Mouse (Mus musculus) heart, adult 2 months (tissue): ENCODE measurements around the gene Sgsm1. TPM values are rescaled to one million over a fixed set of nuclear protein-coding genes. Genes with fewer than 3 reads are reported as not detected.

Experiments used
- DNase-seq, 2 experiments: peaks; one replicate each; pipeline ENCODE4 v3.0.0; 2021
- H3K27ac ChIP-seq: fragments of 200-600 bp; 2 replicates; pipeline ENCODE4 v1.8.1; 2022
- H3K27me3 ChIP-seq: fragments of 200-500 bp; 2 replicates; pipeline ENCODE4 v1.6.1; 2012; ENCODE audit warnings: mild to moderate bottlenecking, low read length, inconsistent platforms, mixed read lengths; ENCODE audit not compliant: control insufficient read depth, insufficient read depth
- H3K36me3 ChIP-seq: fragments of 200-500 bp; 2 replicates; pipeline ENCODE4 v1.6.1; 2012; ENCODE audit warnings: low read length, inconsistent platforms; ENCODE audit not compliant: control insufficient read depth, insufficient read depth
- H3K4me1 ChIP-seq: fragments of 200-500 bp; 2 replicates; pipeline ENCODE4 v1.6.1; 2011; ENCODE audit warnings: low read length; ENCODE audit not compliant: control insufficient read depth, insufficient read depth
- H3K4me3 ChIP-seq: fragments of 200-600 bp; 2 replicates; pipeline ENCODE4 v1.8.1; 2022
- H3K79me2 ChIP-seq: fragments of 200-500 bp; replicated peaks from 2 replicates; pipeline ENCODE4 v1.6.1; 2012; ENCODE audit warnings: mild to moderate bottlenecking, inconsistent platforms, low read length, moderate library complexity, mixed read lengths; ENCODE audit not compliant: control insufficient read depth, insufficient read depth
- H3K9ac ChIP-seq: fragments of 200-500 bp; 2 replicates; pipeline ENCODE4 v1.6.1; 2012; ENCODE audit warnings: low read depth, mild to moderate bottlenecking, control low read depth, inconsistent platforms, low read length, mixed read lengths
- CTCF ChIP-seq: fragments of 200-600 bp; IDR thresholded peaks from 2 replicates; pipeline ENCODE4 v1.8.1; 2022; ENCODE audit warnings: antibody characterized with exemption, mild to moderate bottlenecking, moderate library complexity
- EP300 ChIP-seq: fragments of 200-500 bp; IDR thresholded peaks from 2 replicates; pipeline ENCODE4 v1.6.1; 2011; ENCODE audit warnings: low read depth, low read length, control low read depth; ENCODE audit not compliant: insufficient read depth
- POLR2A ChIP-seq: fragments of 200-500 bp; IDR thresholded peaks from 2 replicates; pipeline ENCODE4 v1.6.1; 2011; ENCODE audit warnings: mild to moderate bottlenecking, low read depth, low read length, control low read depth; ENCODE audit not compliant: insufficient read depth
- WGBS: fragments of 180-500 bp; shearing (Covaris S2); methylation state at CpG from one replicate; pipeline ENCODE4 v1.1.7; 2018; 5-methylcytosine and 5-hydroxymethylcytosine counted together
- intact Hi-C: fragments of 180-260 bp; cut with DNase I; formaldehyde crosslinking; loops from one replicate; pipeline ENCODE4 v1.15.1; 2025
- polyA plus RNA-seq: library from polyadenylated mRNA; depleted of rRNA; stranded (reverse); fragments of >200 nt; gene quantifications from 2 replicates; pipeline ENCODE4 v1.2.3, GENCODE M21; 2012
- total RNA-seq, 2 experiments: library from RNA; stranded (reverse); gene quantifications; 2 replicates each; pipeline ENCODE4 v1.2.3; 2021

The Sgsm1 gene
- total and polyA plus RNA-seq, 3 experiments, result 0.43 to 1.2 (median 0.52) TPM

- H3K4me3 ChIP-seq, result peak overlapping the region; percentile 81; the same call in 1 of the 2 replicates
- no peak for TF ChIP-seq CTCF
Observed at GRCm38 (mm10) chr5:113219876-113220275, 90.7 kb downstream of the Sgsm1 start.

DNA sequence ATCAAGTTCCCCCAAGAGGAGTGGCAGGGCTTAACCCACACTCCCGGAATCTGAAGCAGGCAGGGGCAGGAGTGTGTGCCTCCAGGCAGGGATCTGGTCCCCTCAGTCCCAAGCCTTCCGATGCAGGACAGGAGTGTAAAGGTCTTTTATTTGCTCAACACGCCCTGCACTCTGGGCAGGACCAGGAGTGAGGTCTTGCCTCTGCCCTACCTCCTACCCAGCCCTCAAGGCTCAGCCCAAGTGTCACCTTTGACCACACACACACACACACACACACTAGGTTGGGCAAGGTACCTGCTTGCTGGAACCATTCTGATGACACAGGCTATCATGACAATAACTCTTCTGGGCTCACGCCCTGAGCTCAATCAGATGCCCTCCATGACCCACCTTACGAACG lies 91.1 kb downstream of the Sgsm1 start:
- Histone ChIP-seq H3K36me3 (no peaks in the 10 kb centered on the region), H3K79me2 (no peaks in the 10 kb centered on the region), H3K4me3 (no peak overlapping the region), H3K4me1 (peaks cover 24% of the 10 kb centered on the region), H3K27ac (peak overlapping the region; percentile 82), H3K9ac (peak overlapping the region; percentile 40), H3K27me3 (no peaks in the 10 kb centered on the region)
- DNase-seq, result peak in 1 of 2 experiments; percentile 31
- TF ChIP-seq CTCF, result no peak
- no peak for TF ChIP-seq EP300
- no peak for TF ChIP-seq POLR2A
- intact Hi-C loops, result loop anchor here (1.0 kb wide), 1 partner anchor 10 kb away; no protein-coding TSS in a partner anchor
- WGBS, result 71% methylated on average over 6 of the region's 6 CpGs

More at GRCm38 (mm10) chr5:113219876-113220275, 90.7 kb downstream of the Sgsm1 start:
- no peaks in the 10 kb centered on the region for H3K27me3 ChIP-seq
- H3K27ac ChIP-seq, result peak overlapping the region; percentile 82
- DNase-seq, result no peak
- H3K79me2 ChIP-seq, result no peaks in the 10 kb centered on the region
- peaks cover 27% of the 10 kb centered on the region for H3K4me1 ChIP-seq
- H3K36me3 ChIP-seq, result no peaks in the 10 kb centered on the region
- 54% methylated on average over 7 of the region's 7 CpGs for WGBS
- H3K9ac ChIP-seq, result no peak overlapping the region; the same call in 1 of the 2 replicates
- intact Hi-C loops, result loop anchor here (1.0 to 10.0 kb wide), 2 partner anchors 11 to 345 kb away; no protein-coding TSS in a partner anchor

- H3K27ac ChIP-seq, result peak overlapping the region; percentile 82
- 46% methylated on average over 17 of the region's 17 CpGs for WGBS
- DNase-seq, result peak in 1 of 2 experiments; percentile 46
- peak overlapping the region; percentile 12; the same call in 1 of the 2 replicates for H3K4me3 ChIP-seq
- H3K4me1 ChIP-seq, result peaks cover 25% of the 10 kb centered on the region
- H3K9ac ChIP-seq, result peak overlapping the region; percentile 27
- no peaks in the 10 kb centered on the region for H3K36me3 ChIP-seq
- no peaks in the 10 kb centered on the region for H3K79me2 ChIP-seq
- TF ChIP-seq POLR2A (no peak), EP300 (no peak), CTCF (no peak)
- intact Hi-C loops, result loop anchor here (1.0 kb wide), 1 partner anchor 9 kb away; no protein-coding TSS in a partner anchor
- no peaks in the 10 kb centered on the region for H3K27me3 ChIP-seq
Observed at GRCm38 (mm10) chr5:113218617-113219235, 91.9 kb downstream of the Sgsm1 start.

DNA sequence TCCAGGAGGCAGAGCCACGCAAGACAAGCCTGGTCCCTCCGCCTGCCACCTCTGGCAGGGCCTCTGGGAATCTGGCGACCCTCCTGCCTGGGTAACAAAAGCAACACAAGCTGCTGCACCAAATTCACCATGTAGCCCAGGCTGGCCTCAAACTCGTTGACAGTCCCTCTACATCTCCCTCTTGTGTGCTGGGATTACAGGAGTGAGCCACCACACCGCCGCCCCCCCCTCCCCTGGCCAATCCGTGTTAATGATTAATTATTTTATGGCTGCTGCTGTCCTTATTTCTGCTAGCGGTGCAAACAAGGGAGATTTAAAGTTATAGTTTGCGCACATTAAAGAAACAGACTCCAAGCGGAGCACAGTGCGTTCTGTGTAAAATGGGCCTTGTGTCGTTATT lies 93.5 kb downstream of the Sgsm1 start:
- TF ChIP-seq EP300, result no peak
- TF ChIP-seq CTCF, result no peak
- no peak for TF ChIP-seq POLR2A
- intact Hi-C loops, result no loop called here
- DNase-seq, result no peak
- Histone ChIP-seq H3K79me2 (no peaks in the 10 kb centered on the region), H3K36me3 (no peaks in the 10 kb centered on the region), H3K27ac (peak overlapping the region; percentile 70), H3K4me1 (peaks cover 33% of the 10 kb centered on the region), H3K9ac (no peak overlapping the region), H3K4me3 (no peak overlapping the region), H3K27me3 (no peaks in the 10 kb centered on the region)
- 85% methylated on average over 12 of the region's 12 CpGs for WGBS

DNA sequence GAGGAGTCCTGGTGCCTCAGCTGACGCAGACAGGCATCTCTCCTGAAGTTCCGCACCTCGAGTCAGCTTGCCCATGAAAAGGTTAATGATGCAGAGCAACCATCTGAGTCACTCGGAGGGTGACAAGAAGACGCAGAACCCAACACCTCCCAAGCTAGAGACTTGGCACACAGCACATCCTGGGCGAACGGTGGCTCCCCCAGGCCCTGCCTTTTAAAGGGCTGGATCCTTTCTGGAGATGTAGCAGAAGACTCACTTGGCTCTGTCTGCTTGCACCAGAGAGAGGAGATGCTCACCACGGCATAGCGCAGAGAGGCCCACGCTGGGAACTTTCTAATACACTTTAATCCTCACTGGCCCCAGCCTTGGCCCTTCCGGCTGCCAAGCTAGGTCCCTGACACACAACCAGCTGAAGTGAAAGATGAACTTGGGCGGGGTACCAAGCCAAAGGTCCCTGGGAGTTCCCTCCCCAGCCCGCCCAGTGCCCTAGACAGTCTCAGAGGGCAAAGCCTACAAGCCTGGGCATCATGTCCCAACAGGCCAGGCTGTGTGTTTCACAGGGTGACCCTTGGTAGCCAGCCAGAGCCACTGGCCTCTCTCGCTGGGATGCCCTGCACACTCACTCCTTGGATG lies 94.1 kb downstream of the Sgsm1 start:
- peak in 1 of 2 experiments; percentile 43 for DNase-seq
- Histone ChIP-seq H3K4me3 (no peak overlapping the region), H3K4me1 (peaks cover 35% of the 10 kb centered on the region), H3K27ac (peak overlapping the region; percentile 70), H3K27me3 (no peaks in the 10 kb centered on the region), H3K9ac (no peak overlapping the region), H3K79me2 (no peaks in the 10 kb centered on the region), H3K36me3 (no peaks in the 10 kb centered on the region)
- TF ChIP-seq EP300 (no peak), POLR2A (no peak), CTCF (no peak)
- 44% methylated on average over 14 of the region's 14 CpGs for WGBS
- intact Hi-C loops, result no loop called here

DNA sequence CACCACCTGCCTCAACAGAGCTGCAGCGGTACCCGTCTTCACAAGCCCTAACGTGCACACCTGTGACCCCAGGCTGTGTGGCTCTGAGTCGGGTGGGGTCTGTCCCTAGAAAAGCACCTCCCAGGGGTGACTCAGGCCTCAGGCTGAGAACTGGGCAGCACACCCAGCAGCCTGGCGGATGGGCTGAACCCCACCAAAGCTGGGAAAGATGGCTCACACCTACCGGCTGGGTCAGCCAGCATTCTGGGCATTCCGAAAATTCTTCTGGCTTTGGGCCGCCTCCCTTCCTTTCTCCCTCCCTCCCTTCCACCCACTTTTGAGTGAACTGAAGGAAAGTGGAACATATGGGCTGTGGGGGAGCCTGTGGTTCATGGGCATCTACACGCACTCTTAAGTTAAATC lies 95.0 kb downstream of the Sgsm1 start:
- TF ChIP-seq POLR2A, result no peak
- 0 out of 2 replicates have a peak, but pooled peaks have one; percentile 7 for TF ChIP-seq EP300
- no peak for TF ChIP-seq CTCF
- no peak for DNase-seq
- WGBS, result 52% methylated on average over 9 of the region's 9 CpGs

More for the DNA sequence above, 95.0 kb downstream of the Sgsm1 start:
- Histone ChIP-seq H3K79me2 (no peaks in the 10 kb centered on the region), H3K9ac (no peak overlapping the region), H3K27me3 (no peaks in the 10 kb centered on the region), H3K36me3 (no peaks in the 10 kb centered on the region), H3K4me1 (peaks cover 42% of the 10 kb centered on the region), H3K4me3 (no peak overlapping the region), H3K27ac (peak overlapping the region; percentile 70)
- intact Hi-C loops, result no loop called here
